Mouse (Mus musculus) monocyte, adult 2 months (primary cell): ENCODE results near the gene Fas.
A peak's percentile ranks its signal among the peaks of the same experiment; 100 is the strongest.

Experiments
- DNase-seq, 2 experiments: peaks; one replicate each; pipeline ENCODE4 v3.0.0; 2022; ENCODE audit warnings: low spot score in 2 of 2, low read depth in 1 of 2

The Fas gene

GRCm38 (mm10) chr19:34283614-34284013, 6.9 kb upstream of the Fas start:
- DNase-seq, result no peak

GRCm38 (mm10) chr19:34284383-34284782, 6.1 kb upstream of the Fas start:
- no peak for DNase-seq

- no peak for DNase-seq
Measured at GRCm38 (mm10) chr19:34284826-34285225, 5.6 kb upstream of the Fas start.

- DNase-seq, result no peak
Measured at GRCm38 (mm10) chr19:34287221-34287620, 3.2 kb upstream of the Fas start.

GRCm38 (mm10) chr19:34287656-34288415, 2.6 kb upstream of the Fas start:
- DNase-seq, result no peak

GRCm38 (mm10) chr19:34288696-34289095, 1.8 kb upstream of the Fas start:
- no peak for DNase-seq

- no peak for DNase-seq
Measured at GRCm38 (mm10) chr19:34290872-34291341, 441 bp downstream of the Fas start.

- DNase-seq, result no peak
Measured at GRCm38 (mm10) chr19:34291379-34291778, 913 bp downstream of the Fas start.

GRCm38 (mm10) chr19:34291956-34292355, 1.5 kb downstream of the Fas start:
- DNase-seq, result no peak

- no peak for DNase-seq
Measured at GRCm38 (mm10) chr19:34292701-34293100, 2.2 kb downstream of the Fas start.

- no peak for DNase-seq
Measured at GRCm38 (mm10) chr19:34293376-34293947, 3.0 kb downstream of the Fas start.

GRCm38 (mm10) chr19:34295442-34295841, 5.0 kb downstream of the Fas start:
- no peak for DNase-seq

GRCm38 (mm10) chr19:34298531-34298930, 8.1 kb downstream of the Fas start:
- DNase-seq, result no peak

GRCm38 (mm10) chr19:34299229-34299628, 8.8 kb downstream of the Fas start:
- DNase-seq, result no peak

GRCm38 (mm10) chr19:34300430-34300829, 10.0 kb downstream of the Fas start:
- no peak for DNase-seq

- DNase-seq, result no peak
Measured at GRCm38 (mm10) chr19:34304917-34305316, 14.5 kb downstream of the Fas start.

GRCm38 (mm10) chr19:34306794-34307193, 16.3 kb downstream of the Fas start:
- DNase-seq, result no peak

GRCm38 (mm10) chr19:34312151-34312728, 21.8 kb downstream of the Fas start:
- no peak for DNase-seq

- no peak for DNase-seq
Measured at GRCm38 (mm10) chr19:34328051-34328450, 37.6 kb downstream of the Fas start.

- peak in 1 of 2 experiments; percentile 23 for DNase-seq
Measured at GRCm38 (mm10) chr19:34334300-34334699, 43.8 kb downstream of the Fas start.

- DNase-seq, result no peak
Measured at GRCm38 (mm10) chr19:34344702-34345101, 54.2 kb downstream of the Fas start.

GRCm38 (mm10) chr19:34345616-34346267, 55.3 kb downstream of the Fas start:
- no peak for DNase-seq
